Comparison of ENCODE assay signal across 10 mouse cellular contexts in the genomic region with DNA sequence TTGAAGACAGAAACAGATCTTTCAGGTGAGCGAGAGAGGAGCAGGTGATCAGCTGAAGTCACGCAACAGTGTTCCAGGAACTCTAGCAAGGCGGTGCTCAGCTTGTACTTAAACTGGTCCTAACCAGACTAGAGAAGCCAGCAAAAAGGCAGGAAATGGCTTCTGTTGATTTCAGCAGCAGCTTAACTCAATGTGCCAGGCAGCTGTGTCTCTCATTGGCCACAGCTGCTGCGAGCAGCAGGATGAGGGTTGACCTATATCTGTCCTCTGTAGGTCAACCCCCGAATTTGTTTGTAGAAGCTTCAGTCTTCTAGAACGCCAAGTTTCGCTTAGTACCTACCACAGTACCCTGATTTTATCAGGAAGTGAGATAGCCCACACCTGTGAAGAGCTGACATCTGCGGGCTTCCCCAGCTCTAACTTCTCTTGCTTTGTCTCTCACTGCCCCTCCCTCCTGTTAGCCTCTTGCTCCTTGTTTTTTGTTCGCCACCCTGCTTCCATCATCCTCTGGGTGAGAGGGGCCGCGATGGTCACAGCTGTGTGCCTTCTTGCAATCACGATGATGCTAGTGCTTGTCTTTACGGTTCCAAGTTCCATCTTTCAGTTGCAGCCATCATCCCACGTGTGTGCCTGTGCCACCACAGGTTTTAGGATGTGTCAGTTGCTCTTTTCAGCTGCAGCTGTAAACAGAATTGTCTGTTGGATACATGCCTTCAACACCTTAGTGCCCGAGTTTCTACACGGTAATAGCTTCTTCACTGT. TPM values are rescaled to one million over a fixed set of nuclear protein-coding genes. Genes with fewer than 3 reads are reported as not detected.
DNase-seq lines count a peak whose midpoint lies in the region; ATAC-seq and TF ChIP-seq lines count a peak whose summit lies in the region.
"Had no signal": no experiment of that assay in that cellular context is flagged by ENCODE, and none has a peak within 500 bp of the region (broad histone marks: within the 10 kb centered on the region; RNA-seq: fewer than 3 reads in every experiment).

No protein-coding gene starts in this region.

- peaks cover 7% of the 10 kb centered on the region for H3K4me1 ChIP-seq in midbrain, embryonic 11.5 days (ENCODE audit: control insufficient read depth, insufficient read depth, low read length)
- H3K4me1 ChIP-seq in midbrain, embryonic 10.5 days, result peaks cover 22% of the 10 kb centered on the region
- no peaks in the 10 kb centered on the region for H3K4me1 ChIP-seq in intestine, postnatal 0 days (replicated peaks; ENCODE audit: control insufficient read depth, insufficient read depth, low read length)
- peaks cover 2% of the 10 kb centered on the region; the same call in 1 of the 2 replicates for H3K4me1 ChIP-seq in small intestine, adult 2 months (ENCODE audit: control insufficient read depth, insufficient read depth, insufficient read length, low read length)
- H3K4me1 ChIP-seq: embryonic facial prominence, embryonic 13.5 days had no signal

- no peak overlapping the region for H3K27ac ChIP-seq in midbrain, embryonic 11.5 days (ENCODE audit: low read depth, low read length)
- no peak overlapping the region; the same call in 1 of the 2 replicates for H3K27ac ChIP-seq in midbrain, embryonic 10.5 days (replicated peaks)
- H3K27ac ChIP-seq in intestine, postnatal 0 days (ENCODE audit: low read depth, low read length), result peak overlapping the region; percentile 28; the same call in 1 of the 2 replicates
- peak overlapping the region; percentile 76 for H3K27ac ChIP-seq in small intestine, adult 2 months (ENCODE audit: insufficient read depth, low read depth, low read length)
- H3K27ac ChIP-seq: embryonic facial prominence, embryonic 13.5 days; limb, embryonic 13.5 days had no signal

- TF ChIP-seq CTCF in intestine, postnatal 0 days (IDR thresholded peaks at IDR 0.05; ENCODE audit: low read depth), result no peak
- no peak for TF ChIP-seq CTCF in small intestine, adult 2 months (IDR thresholded peaks at IDR 0.05; ENCODE audit: extremely low read depth, insufficient read length, insufficient replicate concordance, low read depth, low read length)

- no peak for ATAC-seq in midbrain, embryonic 11.5 days (ENCODE audit: low FRiP score)
- no peak for ATAC-seq in intestine, postnatal 0 days

- 87% methylated on average over 16 of the region's 16 CpGs for WGBS in midbrain, embryonic 11.5 days
- 87% methylated on average over 16 of the region's 16 CpGs for WGBS in midbrain, embryonic 10.5 days
- WGBS in intestine, postnatal 0 days, result 69% methylated on average over 16 of the region's 16 CpGs
- WGBS in small intestine, adult 2 months, result 74% methylated on average over 16 of the region's 16 CpGs

- TF ChIP-seq POLR2A in small intestine, adult 2 months (IDR thresholded peaks at IDR 0.05; ENCODE audit: low read depth, low read length), result no peak

- no peak overlapping the region for H3K4me2 ChIP-seq in midbrain, embryonic 11.5 days
- no peak overlapping the region for H3K4me2 ChIP-seq in intestine, postnatal 0 days (replicated peaks; ENCODE audit: low read depth)
- H3K4me2 ChIP-seq: embryonic facial prominence, embryonic 13.5 days; limb, embryonic 13.5 days had no signal

- peak; percentile 64 for DNase-seq in midbrain, embryonic 11.5 days (ENCODE audit: low spot score, missing footprints)
- no peak for DNase-seq in midbrain, embryonic 10.5 days (ENCODE audit: low spot score)
- DNase-seq in cerebellum, adult 9-10 months, result no peak
- DNase-seq in layer of hippocampus, postnatal 36 days, result no peak
- no peak for DNase-seq in frontal cortex, postnatal 36 days (ENCODE audit: low spot score in 2 of 2)
- DNase-seq: adrenal gland, postnatal 10 days had no signal

- H3K4me3 ChIP-seq in midbrain, embryonic 11.5 days (ENCODE audit: low read depth, low read length), result no peak overlapping the region
- H3K4me3 ChIP-seq in midbrain, embryonic 10.5 days, result no peak overlapping the region
- no peak overlapping the region for H3K4me3 ChIP-seq in intestine, postnatal 0 days (ENCODE audit: low read depth, low read length)
- H3K4me3 ChIP-seq in small intestine, adult 2 months (ENCODE audit: low read depth, low read length), result no peak overlapping the region
- H3K4me3 ChIP-seq: embryonic facial prominence, embryonic 13.5 days; limb, embryonic 13.5 days had no signal

- H3K9me3 ChIP-seq in midbrain, embryonic 11.5 days (ENCODE audit: control insufficient read depth, low read length), result no peaks in the 10 kb centered on the region
- H3K9me3 ChIP-seq in midbrain, embryonic 10.5 days (replicated peaks), result no peaks in the 10 kb centered on the region
- no peaks in the 10 kb centered on the region for H3K9me3 ChIP-seq in intestine, postnatal 0 days (ENCODE audit: control insufficient read depth)
- H3K9me3 ChIP-seq: embryonic facial prominence, embryonic 13.5 days; limb, embryonic 13.5 days had no signal

- no peak overlapping the region for H3K9ac ChIP-seq in midbrain, embryonic 11.5 days (ENCODE audit: low read length)
- no peak overlapping the region for H3K9ac ChIP-seq in intestine, postnatal 0 days (ENCODE audit: low read depth, low read length)
- H3K9ac ChIP-seq: embryonic facial prominence, embryonic 13.5 days; limb, embryonic 13.5 days had no signal

- no peaks in the 10 kb centered on the region for H3K36me3 ChIP-seq in midbrain, embryonic 11.5 days (ENCODE audit: control insufficient read depth, insufficient read depth, low read length)
- H3K36me3 ChIP-seq in midbrain, embryonic 10.5 days, result no peaks in the 10 kb centered on the region
- H3K36me3 ChIP-seq in intestine, postnatal 0 days (ENCODE audit: control insufficient read depth, insufficient read depth), result no peaks in the 10 kb centered on the region
- no peaks in the 10 kb centered on the region for H3K36me3 ChIP-seq in small intestine, adult 2 months (ENCODE audit: control insufficient read depth, insufficient read depth, low read length)
- H3K36me3 ChIP-seq: embryonic facial prominence, embryonic 13.5 days; limb, embryonic 13.5 days had no signal

- no peaks in the 10 kb centered on the region for H3K27me3 ChIP-seq in midbrain, embryonic 11.5 days (ENCODE audit: control insufficient read depth, insufficient read depth, low read length)
- no peaks in the 10 kb centered on the region for H3K27me3 ChIP-seq in midbrain, embryonic 10.5 days (ENCODE audit: low read depth, poor library complexity, severe bottlenecking)
- no peaks in the 10 kb centered on the region for H3K27me3 ChIP-seq in intestine, postnatal 0 days (replicated peaks; ENCODE audit: control insufficient read depth, insufficient read depth, low read length)
- H3K27me3 ChIP-seq in small intestine, adult 2 months (ENCODE audit: control insufficient read depth, insufficient read depth, low read length), result no peaks in the 10 kb centered on the region
- H3K27me3 ChIP-seq: embryonic facial prominence, embryonic 13.5 days; limb, embryonic 13.5 days had no signal

RNA-seq across cellular contexts. Expression of a gene that starts 23.8 kb away (rescaled TPM):
- polyA plus RNA-seq in midbrain, embryonic 11.5 days (2014; fragmentation: Nextera tagmentation; extraction: Ambion mirVana), result 16.5 and 18.2 TPM in 2 replicates
- 6.2 and 8.8 TPM in 2 replicates for polyA plus RNA-seq in midbrain, embryonic 10.5 days (2016; fragmentation: Nextera tagmentation; extraction: Ambion mirVana)
- 3.8 and 3.9 TPM in 2 replicates for polyA plus RNA-seq in intestine, postnatal 0 days (2015; fragmentation: Nextera tagmentation; extraction: Ambion mirVana)
- polyA plus RNA-seq in small intestine, adult 2 months (2012; rRNA removed), result 3.2 and 3.5 TPM in 2 replicates
- total RNA-seq in layer of hippocampus, postnatal 36 days (2021), result 10 to 100 TPM; 77.4 to 85.2 TPM

Comparison
In these comparisons a context has a peak if more than half of its experiments do, and no peak if none do; other contexts are left out.
1. H3K27ac ChIP-seq: peak in intestine, postnatal 0 days (single experiment) and small intestine, adult 2 months (single experiment); none in midbrain, embryonic 11.5 days (single experiment) and midbrain, embryonic 10.5 days (single experiment).